Mouse (Mus musculus): ENCODE measurements around the gene Adam12. TPM values are rescaled to one million over a fixed set of nuclear protein-coding genes. Genes with fewer than 3 reads are reported as not detected.

The Adam12 gene
- total RNA-seq, 2 experiments from 2014 or later = 4.0 to 7.6 TPM

- intact Hi-C loops (cut with DNase I) = no loop called here
- DNase-seq (ENCODE audit: low spot score in 2 of 2) = no peak
Measured at GRCm38 (mm10) chr7:134031787-134032186, 200.2 kb downstream of the Adam12 start.

- intact Hi-C loops (cut with DNase I) = no loop called here
Measured at GRCm38 (mm10) chr7:134031256-134031655, 200.7 kb downstream of the Adam12 start.

GRCm38 (mm10) chr7:134028281-134028830, 203.6 kb downstream of the Adam12 start:
- intact Hi-C loops (cut with DNase I) = loop anchor here (10.0 kb wide), 1 partner anchor 196 kb away; no protein-coding TSS in a partner anchor
- no peak for DNase-seq (ENCODE audit: low spot score in 2 of 2)

More at GRCm38 (mm10) chr7:134031256-134031655, 200.7 kb downstream of the Adam12 start:
- DNase-seq (ENCODE audit: low spot score in 2 of 2) = no peak

- intact Hi-C loops (cut with DNase I) = loop anchor here (10.0 kb wide), 1 partner anchor 198 kb away; no protein-coding TSS in a partner anchor
- no peak for DNase-seq (ENCODE audit: low spot score in 2 of 2)
Measured at GRCm38 (mm10) chr7:134027020-134027415, 204.9 kb downstream of the Adam12 start.

- intact Hi-C loops (cut with DNase I) = loop anchor here (10.0 kb wide), 1 partner anchor 198 kb away; no protein-coding TSS in a partner anchor
- peak; percentile 30 for DNase-seq (ENCODE audit: low spot score in 2 of 2)
Measured at GRCm38 (mm10) chr7:134026200-134027019, 205.5 kb downstream of the Adam12 start.

- intact Hi-C loops (cut with DNase I) = loop anchor here (10.0 kb wide), 1 partner anchor 202 kb away; no protein-coding TSS in a partner anchor
Measured at GRCm38 (mm10) chr7:134022157-134022885, 209.6 kb downstream of the Adam12 start.

GRCm38 (mm10) chr7:134015226-134015625, 216.7 kb downstream of the Adam12 start:
- intact Hi-C loops (cut with DNase I) = no loop called here
- DNase-seq (ENCODE audit: low spot score in 2 of 2) = no peak

More at GRCm38 (mm10) chr7:134022157-134022885, 209.6 kb downstream of the Adam12 start:
- DNase-seq (ENCODE audit: low spot score in 2 of 2) = no peak

- no peak for DNase-seq (ENCODE audit: low spot score in 2 of 2)
- intact Hi-C loops (cut with DNase I) = no loop called here
Measured at GRCm38 (mm10) chr7:134014733-134015132, 217.2 kb downstream of the Adam12 start.

GRCm38 (mm10) chr7:134009157-134009556, 222.8 kb downstream of the Adam12 start:
- intact Hi-C loops (cut with DNase I) = no loop called here
- no peak for DNase-seq (ENCODE audit: low spot score in 2 of 2)

GRCm38 (mm10) chr7:134007942-134008361, 224.0 kb downstream of the Adam12 start:
- intact Hi-C loops (cut with DNase I) = no loop called here
- DNase-seq (ENCODE audit: low spot score in 2 of 2) = no peak

- intact Hi-C loops (cut with DNase I) = no loop called here
- DNase-seq (ENCODE audit: low spot score in 2 of 2) = no peak
Measured at GRCm38 (mm10) chr7:134001581-134001980, 230.4 kb downstream of the Adam12 start.

- intact Hi-C loops (cut with DNase I) = no loop called here
- no peak for DNase-seq (ENCODE audit: low spot score in 2 of 2)
Measured at GRCm38 (mm10) chr7:133990930-133991329, 241.0 kb downstream of the Adam12 start.

- intact Hi-C loops (cut with DNase I) = no loop called here
- DNase-seq (ENCODE audit: low spot score in 2 of 2) = no peak
Measured at GRCm38 (mm10) chr7:133988356-133988755, 243.6 kb downstream of the Adam12 start.

GRCm38 (mm10) chr7:133986201-133986600, 245.7 kb downstream of the Adam12 start:
- no peak for DNase-seq (ENCODE audit: low spot score in 2 of 2)
- intact Hi-C loops (cut with DNase I) = no loop called here

GRCm38 (mm10) chr7:133985648-133986047, 246.3 kb downstream of the Adam12 start:
- intact Hi-C loops (cut with DNase I) = no loop called here
- no peak for DNase-seq (ENCODE audit: low spot score in 2 of 2)

- DNase-seq (ENCODE audit: low spot score in 2 of 2) = no peak
- intact Hi-C loops (cut with DNase I) = no loop called here
Measured at GRCm38 (mm10) chr7:133976388-133977122, 255.4 kb downstream of the Adam12 start.

- intact Hi-C loops (cut with DNase I) = no loop called here
- no peak for DNase-seq (ENCODE audit: low spot score in 2 of 2)
Measured at GRCm38 (mm10) chr7:133971086-133971485, 260.9 kb downstream of the Adam12 start.

GRCm38 (mm10) chr7:133970407-133970806, 261.5 kb downstream of the Adam12 start:
- intact Hi-C loops (cut with DNase I) = no loop called here
- DNase-seq (ENCODE audit: low spot score in 2 of 2) = no peak

GRCm38 (mm10) chr7:133967906-133968305, 264.0 kb downstream of the Adam12 start:
- intact Hi-C loops (cut with DNase I) = no loop called here
- DNase-seq (ENCODE audit: low spot score in 2 of 2) = no peak

Measured in left cerebral cortex, postnatal 36 days (tissue).